Mouse (Mus musculus): ENCODE data around the gene Clstn1. TPM values are rescaled to one million over a fixed set of nuclear protein-coding genes. Genes with fewer than 3 reads are reported as not detected.
A peak's percentile ranks its signal among the peaks of the same experiment; 100 is the strongest.

The Clstn1 gene
- polyA plus RNA-seq, 1 experiment = 407 TPM

GRCm38 (mm10) chr4:149550866-149551265 lies 35.4 kb upstream of the Clstn1 start:
- TF ChIP-seq POLR2A (IDR thresholded peaks at IDR 0.05; ENCODE audit: extremely low read depth, insufficient read depth, low read length) = no peak
- no peak for TF ChIP-seq CTCF (IDR thresholded peaks at IDR 0.05; ENCODE audit: extremely low read depth, insufficient read depth, low read length)
- no peak overlapping the region for H3K27ac ChIP-seq (ENCODE audit: insufficient read depth, low read length)
- H3K4me3 ChIP-seq (ENCODE audit: insufficient read depth, low read length) = no peak overlapping the region
- H3K4me1 ChIP-seq (ENCODE audit: control insufficient read depth, insufficient read depth, low read length) = peaks cover 14% of the 10 kb centered on the region

- TF ChIP-seq POLR2A (IDR thresholded peaks at IDR 0.05; ENCODE audit: extremely low read depth, insufficient read depth, low read length) (no peak), CTCF (IDR thresholded peaks at IDR 0.05; ENCODE audit: extremely low read depth, insufficient read depth, low read length) (no peak)
- Histone ChIP-seq H3K4me3 (ENCODE audit: insufficient read depth, low read length) (no peak overlapping the region), H3K27ac (ENCODE audit: insufficient read depth, low read length) (no peak overlapping the region), H3K4me1 (ENCODE audit: control insufficient read depth, insufficient read depth, low read length) (peaks cover 15% of the 10 kb centered on the region)
Observed at GRCm38 (mm10) chr4:149551696-149552095, 34.6 kb upstream of the Clstn1 start.

- peaks cover 22% of the 10 kb centered on the region for H3K4me1 ChIP-seq (ENCODE audit: control insufficient read depth, insufficient read depth, low read length)
- 0 out of 2 replicates have a peak overlapping the region, but pooled peaks have one; percentile 59 for H3K27ac ChIP-seq (ENCODE audit: insufficient read depth, low read length)
- no peak overlapping the region for H3K4me3 ChIP-seq (ENCODE audit: insufficient read depth, low read length)
- TF ChIP-seq POLR2A (IDR thresholded peaks at IDR 0.05; ENCODE audit: extremely low read depth, insufficient read depth, low read length) (no peak), CTCF (IDR thresholded peaks at IDR 0.05; ENCODE audit: extremely low read depth, insufficient read depth, low read length) (no peak)
Observed at GRCm38 (mm10) chr4:149553834-149554233, 32.4 kb upstream of the Clstn1 start.

- H3K4me1 ChIP-seq (ENCODE audit: control insufficient read depth, insufficient read depth, low read length) = peaks cover 21% of the 10 kb centered on the region
- peak overlapping the region; percentile 61 for H3K27ac ChIP-seq (ENCODE audit: insufficient read depth, low read length)
- no peak overlapping the region for H3K4me3 ChIP-seq (ENCODE audit: insufficient read depth, low read length)
- TF ChIP-seq CTCF (IDR thresholded peaks at IDR 0.05; ENCODE audit: extremely low read depth, insufficient read depth, low read length) = no peak
- 0 out of 2 replicates have a peak, but pooled peaks have one; percentile 34 for TF ChIP-seq POLR2A (IDR thresholded peaks at IDR 0.05; ENCODE audit: extremely low read depth, insufficient read depth, low read length)
Observed at GRCm38 (mm10) chr4:149556111-149556510, 30.2 kb upstream of the Clstn1 start.

- H3K4me1 ChIP-seq (ENCODE audit: control insufficient read depth, insufficient read depth, low read length) = peaks cover 25% of the 10 kb centered on the region
- TF ChIP-seq CTCF (IDR thresholded peaks at IDR 0.05; ENCODE audit: extremely low read depth, insufficient read depth, low read length) = no peak
- TF ChIP-seq POLR2A (IDR thresholded peaks at IDR 0.05; ENCODE audit: extremely low read depth, insufficient read depth, low read length) = no peak
- no peak overlapping the region for H3K27ac ChIP-seq (ENCODE audit: insufficient read depth, low read length)
- no peak overlapping the region for H3K4me3 ChIP-seq (ENCODE audit: insufficient read depth, low read length)
Observed at GRCm38 (mm10) chr4:149557905-149558304, 28.4 kb upstream of the Clstn1 start.

GRCm38 (mm10) chr4:149558389-149558788 lies 27.9 kb upstream of the Clstn1 start:
- TF ChIP-seq CTCF (IDR thresholded peaks at IDR 0.05; ENCODE audit: extremely low read depth, insufficient read depth, low read length) = no peak
- no peak for TF ChIP-seq POLR2A (IDR thresholded peaks at IDR 0.05; ENCODE audit: extremely low read depth, insufficient read depth, low read length)
- no peak overlapping the region for H3K4me3 ChIP-seq (ENCODE audit: insufficient read depth, low read length)
- H3K4me1 ChIP-seq (ENCODE audit: control insufficient read depth, insufficient read depth, low read length) = peaks cover 26% of the 10 kb centered on the region
- H3K27ac ChIP-seq (ENCODE audit: insufficient read depth, low read length) = no peak overlapping the region

- H3K4me1 ChIP-seq (ENCODE audit: control insufficient read depth, insufficient read depth, low read length) = peaks cover 18% of the 10 kb centered on the region
- no peak overlapping the region for H3K4me3 ChIP-seq (ENCODE audit: insufficient read depth, low read length)
- TF ChIP-seq CTCF (IDR thresholded peaks at IDR 0.05; ENCODE audit: extremely low read depth, insufficient read depth, low read length) = no peak
- no peak for TF ChIP-seq POLR2A (IDR thresholded peaks at IDR 0.05; ENCODE audit: extremely low read depth, insufficient read depth, low read length)
- H3K27ac ChIP-seq (ENCODE audit: insufficient read depth, low read length) = peak overlapping the region; percentile 57
Observed at GRCm38 (mm10) chr4:149561392-149561791, 24.9 kb upstream of the Clstn1 start.

- peaks cover 15% of the 10 kb centered on the region for H3K4me1 ChIP-seq (ENCODE audit: control insufficient read depth, insufficient read depth, low read length)
- TF ChIP-seq CTCF (IDR thresholded peaks at IDR 0.05; ENCODE audit: extremely low read depth, insufficient read depth, low read length) (no peak), POLR2A (IDR thresholded peaks at IDR 0.05; ENCODE audit: extremely low read depth, insufficient read depth, low read length) (0 out of 2 replicates have a peak, but pooled peaks have one; percentile 20)
- H3K4me3 ChIP-seq (ENCODE audit: insufficient read depth, low read length) = no peak overlapping the region
- H3K27ac ChIP-seq (ENCODE audit: insufficient read depth, low read length) = peak overlapping the region; percentile 57
Observed at GRCm38 (mm10) chr4:149561986-149562904, 24.0 kb upstream of the Clstn1 start.

- Histone ChIP-seq H3K4me3 (ENCODE audit: insufficient read depth, low read length) (no peak overlapping the region), H3K27ac (ENCODE audit: insufficient read depth, low read length) (peak overlapping the region; percentile 57), H3K4me1 (ENCODE audit: control insufficient read depth, insufficient read depth, low read length) (peaks cover 14% of the 10 kb centered on the region)
- TF ChIP-seq CTCF (IDR thresholded peaks at IDR 0.05; ENCODE audit: extremely low read depth, insufficient read depth, low read length) = no peak
- no peak for TF ChIP-seq POLR2A (IDR thresholded peaks at IDR 0.05; ENCODE audit: extremely low read depth, insufficient read depth, low read length)
Observed at GRCm38 (mm10) chr4:149562905-149563347, 23.3 kb upstream of the Clstn1 start.

GRCm38 (mm10) chr4:149563941-149564361 lies 22.3 kb upstream of the Clstn1 start:
- TF ChIP-seq CTCF (IDR thresholded peaks at IDR 0.05; ENCODE audit: extremely low read depth, insufficient read depth, low read length) = no peak
- TF ChIP-seq POLR2A (IDR thresholded peaks at IDR 0.05; ENCODE audit: extremely low read depth, insufficient read depth, low read length) = no peak
- no peak overlapping the region for H3K4me3 ChIP-seq (ENCODE audit: insufficient read depth, low read length)
- H3K4me1 ChIP-seq (ENCODE audit: control insufficient read depth, insufficient read depth, low read length) = peaks cover 12% of the 10 kb centered on the region
- no peak overlapping the region for H3K27ac ChIP-seq (ENCODE audit: insufficient read depth, low read length)
